Mouse (Mus musculus) midbrain, embryonic 15.5 days (tissue): ENCODE measurements around the gene Coq2. TPM values are rescaled to one million over a fixed set of nuclear protein-coding genes. Genes with fewer than 3 reads are reported as not detected.

Source experiments
- ATAC-seq: fragments of 200-750 bp; cut with Nextera tagmentation; replicated peaks from 2 replicates; pipeline ENCODE4 v1.8.0; 2017; ENCODE audit warnings: moderate TSS enrichment
- H3K27ac ChIP-seq: fragments of 300-500 bp; sonication (generic); 2 replicates; pipeline ENCODE4 v1.5.1; 2015; ENCODE audit warnings: mild to moderate bottlenecking, inconsistent platforms
- H3K27me3 ChIP-seq: fragments of 300-500 bp; sonication (generic); replicated peaks from 2 replicates; pipeline ENCODE4 v1.6.1; 2015; ENCODE audit warnings: inconsistent platforms
- H3K36me3 ChIP-seq: fragments of 300-500 bp; sonication (generic); replicated peaks from 2 replicates; pipeline ENCODE4 v1.6.1; 2015; ENCODE audit warnings: inconsistent platforms
- H3K4me1 ChIP-seq: fragments of 300-500 bp; sonication (generic); 2 replicates; pipeline ENCODE4 v1.6.1; 2015; ENCODE audit warnings: inconsistent platforms
- H3K4me2 ChIP-seq: fragments of 300-500 bp; sonication (generic); 2 replicates; pipeline ENCODE4 v1.6.1; 2015; ENCODE audit warnings: inconsistent platforms, mild to moderate bottlenecking, moderate library complexity
- H3K4me3 ChIP-seq: fragments of 300-500 bp; sonication (generic); 2 replicates; pipeline ENCODE4 v1.5.1; 2015; ENCODE audit warnings: mild to moderate bottlenecking, inconsistent platforms
- H3K9ac ChIP-seq: fragments of 300-500 bp; sonication (generic); 2 replicates; pipeline ENCODE4 v1.6.1; 2015; ENCODE audit warnings: mild to moderate bottlenecking, inconsistent platforms
- H3K9me3 ChIP-seq: fragments of 300-500 bp; sonication (generic); 2 replicates; pipeline ENCODE4 v1.6.1; 2016; ENCODE audit warnings: inconsistent platforms
- whole genome bisulfite sequencing: fragments of 180-500 bp; shearing (Covaris S2); methylation state at CpG from one replicate; pipeline ENCODE4 v1.1.7; 2015; ENCODE audit warnings: mixed read lengths; 5-methylcytosine and 5-hydroxymethylcytosine counted together
- polyA plus RNA-seq: library from polyadenylated mRNA; unstranded; fragments of >200 nt; fragmentation: Nextera tagmentation; extraction: Ambion mirVana; gene quantifications from 2 replicates; pipeline ENCODE4 v1.2.1, GENCODE M21; 2015

Gene Coq2
- polyA plus RNA-seq, 1 experiment from 2014 or later, result 49.2 TPM

- Histone ChIP-seq H3K27ac (no peak overlapping the region), H3K36me3 (no peaks in the 10 kb centered on the region), H3K27me3 (no peaks in the 10 kb centered on the region), H3K9me3 (no peaks in the 10 kb centered on the region), H3K9ac (no peak overlapping the region), H3K4me2 (no peak overlapping the region), H3K4me1 (no peaks in the 10 kb centered on the region), H3K4me3 (no peak overlapping the region)
- no peak for ATAC-seq
- WGBS, result 70% methylated on average over 4 of the region's 4 CpGs
Observed at GRCm38 (mm10) chr5:100685631-100686030, 10.7 kb upstream of the Coq2 start.

GRCm38 (mm10) chr5:100680542-100680933 is 5.6 kb upstream of the Coq2 start:
- no peak overlapping the region for H3K27ac ChIP-seq
- H3K27me3 ChIP-seq, result no peaks in the 10 kb centered on the region
- H3K9ac ChIP-seq, result no peak overlapping the region
- H3K9me3 ChIP-seq, result no peaks in the 10 kb centered on the region
- H3K4me2 ChIP-seq, result no peak overlapping the region
- no peak for ATAC-seq
- WGBS, result 80% methylated on average over 6 of the region's 6 CpGs
- H3K36me3 ChIP-seq, result no peaks in the 10 kb centered on the region
- H3K4me3 ChIP-seq, result no peak overlapping the region
- H3K4me1 ChIP-seq, result no peaks in the 10 kb centered on the region

- no peaks in the 10 kb centered on the region for H3K27me3 ChIP-seq
- no peaks in the 10 kb centered on the region for H3K36me3 ChIP-seq
- H3K9me3 ChIP-seq, result no peaks in the 10 kb centered on the region
- H3K27ac ChIP-seq, result no peak overlapping the region
- H3K4me3 ChIP-seq, result no peak overlapping the region
- no peak overlapping the region for H3K9ac ChIP-seq
- peaks cover 2% of the 10 kb centered on the region for H3K4me1 ChIP-seq
- no peak for ATAC-seq
- no peak overlapping the region for H3K4me2 ChIP-seq
- 65% methylated on average over 18 of the region's 18 CpGs for WGBS
Observed at GRCm38 (mm10) chr5:100679911-100680541, 5.1 kb upstream of the Coq2 start.

GRCm38 (mm10) chr5:100673745-100674486 is 1.0 kb downstream of the Coq2 start:
- peak overlapping the region; percentile 81 for H3K4me3 ChIP-seq
- no peaks in the 10 kb centered on the region for H3K9me3 ChIP-seq
- under 1% methylated on average over 71 of the region's 71 CpGs for WGBS
- H3K9ac ChIP-seq, result peak overlapping the region; percentile 82
- H3K36me3 ChIP-seq, result no peaks in the 10 kb centered on the region
- peak; percentile 97 for ATAC-seq
- peak overlapping the region; percentile 73 for H3K27ac ChIP-seq
- peak overlapping the region; percentile 67 for H3K4me2 ChIP-seq
- no peaks in the 10 kb centered on the region for H3K27me3 ChIP-seq
- peaks cover 17% of the 10 kb centered on the region for H3K4me1 ChIP-seq

GRCm38 (mm10) chr5:100672403-100672802 is 2.5 kb downstream of the Coq2 start:
- Histone ChIP-seq H3K36me3 (no peaks in the 10 kb centered on the region; the same call in 1 of the 2 replicates), H3K4me1 (peaks cover 17% of the 10 kb centered on the region), H3K9ac (no peak overlapping the region), H3K27ac (no peak overlapping the region), H3K27me3 (no peaks in the 10 kb centered on the region), H3K4me2 (no peak overlapping the region), H3K9me3 (no peaks in the 10 kb centered on the region), H3K4me3 (no peak overlapping the region)
- no peak for ATAC-seq
- 88% methylated on average over 4 of the region's 4 CpGs for WGBS

- Histone ChIP-seq H3K4me1 (peaks cover 17% of the 10 kb centered on the region), H3K9ac (no peak overlapping the region), H3K4me2 (no peak overlapping the region), H3K4me3 (no peak overlapping the region), H3K36me3 (no peaks in the 10 kb centered on the region; the same call in 1 of the 2 replicates), H3K9me3 (no peaks in the 10 kb centered on the region), H3K27me3 (no peaks in the 10 kb centered on the region), H3K27ac (no peak overlapping the region)
- 89% methylated on average over 3 of the region's 3 CpGs for WGBS
- ATAC-seq, result no peak
Observed at GRCm38 (mm10) chr5:100671897-100672296, 3.0 kb downstream of the Coq2 start.

- Histone ChIP-seq H3K4me2 (no peak overlapping the region), H3K9ac (no peak overlapping the region), H3K27ac (no peak overlapping the region), H3K36me3 (peaks cover 2% of the 10 kb centered on the region; the same call in 1 of the 2 replicates), H3K27me3 (no peaks in the 10 kb centered on the region), H3K4me3 (no peak overlapping the region), H3K4me1 (peaks cover 17% of the 10 kb centered on the region), H3K9me3 (no peaks in the 10 kb centered on the region)
- 28% methylated on average over 5 of the region's 5 CpGs for WGBS
- ATAC-seq, result no peak
Observed at GRCm38 (mm10) chr5:100671398-100671797, 3.5 kb downstream of the Coq2 start.

GRCm38 (mm10) chr5:100666965-100667364 is 8.0 kb downstream of the Coq2 start:
- H3K4me3 ChIP-seq, result no peak overlapping the region
- ATAC-seq, result no peak
- 72% methylated on average over 1 of the region's 1 CpGs for WGBS
- no peaks in the 10 kb centered on the region for H3K9me3 ChIP-seq
- peaks cover 18% of the 10 kb centered on the region for H3K36me3 ChIP-seq
- H3K4me1 ChIP-seq, result 0 out of 2 replicates have a peak, but pooled peaks cover 3% of the 10 kb centered on the region
- H3K27me3 ChIP-seq, result no peaks in the 10 kb centered on the region
- no peak overlapping the region for H3K4me2 ChIP-seq
- no peak overlapping the region for H3K27ac ChIP-seq
- no peak overlapping the region for H3K9ac ChIP-seq

- Histone ChIP-seq H3K36me3 (peaks cover 22% of the 10 kb centered on the region), H3K27me3 (no peaks in the 10 kb centered on the region), H3K4me2 (no peak overlapping the region), H3K4me1 (no peaks in the 10 kb centered on the region), H3K27ac (no peak overlapping the region), H3K9me3 (no peaks in the 10 kb centered on the region), H3K9ac (no peak overlapping the region), H3K4me3 (no peak overlapping the region)
- 59% methylated on average over 5 of the region's 5 CpGs for WGBS
- no peak for ATAC-seq
Observed at GRCm38 (mm10) chr5:100663854-100664253, 11.1 kb downstream of the Coq2 start.

GRCm38 (mm10) chr5:100663011-100663410 is 11.9 kb downstream of the Coq2 start:
- WGBS, result 96% methylated on average over 6 of the region's 6 CpGs
- Histone ChIP-seq H3K4me2 (no peak overlapping the region), H3K27me3 (no peaks in the 10 kb centered on the region), H3K9me3 (no peaks in the 10 kb centered on the region), H3K9ac (no peak overlapping the region), H3K4me1 (no peaks in the 10 kb centered on the region), H3K36me3 (peaks cover 22% of the 10 kb centered on the region), H3K27ac (no peak overlapping the region), H3K4me3 (no peak overlapping the region)
- no peak for ATAC-seq

GRCm38 (mm10) chr5:100658460-100658859 is 16.5 kb downstream of the Coq2 start:
- H3K36me3 ChIP-seq, result peaks cover 18% of the 10 kb centered on the region; the same call in 1 of the 2 replicates
- H3K9ac ChIP-seq, result no peak overlapping the region
- H3K4me3 ChIP-seq, result no peak overlapping the region
- H3K27ac ChIP-seq, result no peak overlapping the region
- no peak for ATAC-seq
- H3K27me3 ChIP-seq, result no peaks in the 10 kb centered on the region
- no peaks in the 10 kb centered on the region for H3K9me3 ChIP-seq
- H3K4me2 ChIP-seq, result no peak overlapping the region
- no peaks in the 10 kb centered on the region for H3K4me1 ChIP-seq
- 89% methylated on average over 6 of the region's 6 CpGs for WGBS

GRCm38 (mm10) chr5:100656352-100656751 is 18.6 kb downstream of the Coq2 start:
- H3K36me3 ChIP-seq, result peaks cover 12% of the 10 kb centered on the region; the same call in 1 of the 2 replicates
- H3K9ac ChIP-seq, result no peak overlapping the region
- no peaks in the 10 kb centered on the region for H3K9me3 ChIP-seq
- WGBS, result 81% methylated on average over 6 of the region's 6 CpGs
- no peak overlapping the region for H3K27ac ChIP-seq
- no peaks in the 10 kb centered on the region for H3K27me3 ChIP-seq
- ATAC-seq, result no peak
- H3K4me2 ChIP-seq, result no peak overlapping the region
- no peak overlapping the region for H3K4me3 ChIP-seq
- H3K4me1 ChIP-seq, result no peaks in the 10 kb centered on the region

GRCm38 (mm10) chr5:100652327-100652726 is 22.6 kb downstream of the Coq2 start:
- WGBS, result 87% methylated on average over 9 of the region's 9 CpGs
- Histone ChIP-seq H3K9me3 (no peaks in the 10 kb centered on the region), H3K4me2 (no peak overlapping the region)

More at GRCm38 (mm10) chr5:100652327-100652726, 22.6 kb downstream of the Coq2 start:
- H3K4me3 ChIP-seq, result no peak overlapping the region
- no peak for ATAC-seq
- H3K27ac ChIP-seq, result no peak overlapping the region
- no peaks in the 10 kb centered on the region for H3K27me3 ChIP-seq
- peaks cover 8% of the 10 kb centered on the region; the same call in 1 of the 2 replicates for H3K36me3 ChIP-seq
- H3K9ac ChIP-seq, result no peak overlapping the region
- no peaks in the 10 kb centered on the region for H3K4me1 ChIP-seq
